Mouse (Mus musculus) E14TG2a.4 (cell line): ENCODE measurements around the gene Hist1h2an.
A peak's percentile ranks its signal among the peaks of the same experiment; 100 is the strongest.
"Not testable (repeated sequence)": the region's sequence is repeated elsewhere in the genome, so short reads cannot be mapped to it uniquely, and the experiment has no call there.

Experiments used
- H3K27me3 ChIP-seq: 2 replicates; pipeline ENCODE4 v1.6.1; 2014; ENCODE audit warnings: low read length, control low read depth; ENCODE audit not compliant: insufficient read depth
- H3K36me3 ChIP-seq: 2 replicates; pipeline ENCODE4 v1.6.1; 2014; ENCODE audit warnings: low read length, control low read depth; ENCODE audit not compliant: insufficient read depth
- H3K4me1 ChIP-seq: replicated peaks from 2 replicates; pipeline ENCODE4 v1.6.1; 2014; ENCODE audit warnings: low read depth, low read length, control low read depth
- H3K4me3 ChIP-seq: replicated peaks from 2 replicates; pipeline ENCODE4 v1.5.1; 2014; ENCODE audit warnings: mild to moderate bottlenecking, low read length
- H3K9me3 ChIP-seq: 2 replicates; pipeline ENCODE4 v1.6.1; 2014; ENCODE audit warnings: low read length, control low read depth
- CTCF ChIP-seq: conservative IDR thresholded peaks from 2 replicates; pipeline ENCODE4 v1.5.1; 2014; ENCODE audit warnings: low read length
- NANOG ChIP-seq: IDR thresholded peaks from 2 replicates; pipeline ENCODE4 v1.6.1; 2014; ENCODE audit warnings: borderline replicate concordance, low read length, mixed read lengths
- POU5F1 ChIP-seq: IDR thresholded peaks from 2 replicates; pipeline ENCODE4 v1.6.1; 2014; ENCODE audit warnings: low read length, borderline replicate concordance

Hist1h2an gene

DNA sequence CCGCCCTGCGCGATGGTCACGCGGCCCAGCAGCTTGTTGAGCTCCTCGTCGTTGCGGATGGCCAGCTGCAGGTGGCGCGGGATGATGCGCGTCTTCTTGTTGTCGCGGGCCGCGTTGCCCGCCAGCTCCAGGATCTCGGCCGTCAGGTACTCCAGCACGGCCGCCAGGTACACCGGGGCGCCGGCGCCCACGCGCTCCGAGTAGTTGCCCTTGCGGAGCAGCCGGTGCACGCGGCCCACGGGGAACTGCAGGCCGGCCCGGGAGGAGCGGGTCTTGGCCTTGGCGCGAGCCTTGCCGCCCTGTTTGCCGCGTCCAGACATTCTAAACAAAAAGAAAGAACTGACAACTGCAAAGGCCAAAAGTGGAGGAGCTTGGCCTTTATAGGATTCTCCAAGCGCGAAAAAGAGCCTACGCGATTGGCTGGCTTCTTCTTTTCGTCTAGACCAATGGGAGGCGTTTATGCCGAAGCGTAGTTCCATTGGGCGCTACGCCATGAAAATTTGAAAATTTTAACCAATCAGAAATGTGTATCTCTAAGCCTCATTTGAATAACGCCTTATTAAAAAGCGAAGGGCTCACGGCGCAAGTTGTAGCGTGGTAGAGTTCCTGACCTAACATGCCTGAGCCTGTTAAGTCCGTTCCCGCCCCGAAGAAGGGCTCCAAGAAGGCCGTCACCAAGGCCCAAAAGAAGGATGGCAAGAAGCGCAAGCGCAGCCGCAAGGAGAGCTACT lies at the start of gene Hist1h2an, which contains the start of gene Hist1h2bp:
TSS of gene Hist1h2an (minus strand) at position 320 of the 731 bp plus-strand sequence.
TSS of gene Hist1h2bp (plus strand) at position 563 of the 731 bp plus-strand sequence.
- not testable (repeated sequence) for H3K27me3 ChIP-seq, H3K36me3 ChIP-seq, H3K9me3 ChIP-seq
- Histone ChIP-seq H3K4me1 (peaks cover 72% of the 10 kb centered on the region), H3K4me3 (peak within 1 kb of the TSS; percentile 69)

DNA sequence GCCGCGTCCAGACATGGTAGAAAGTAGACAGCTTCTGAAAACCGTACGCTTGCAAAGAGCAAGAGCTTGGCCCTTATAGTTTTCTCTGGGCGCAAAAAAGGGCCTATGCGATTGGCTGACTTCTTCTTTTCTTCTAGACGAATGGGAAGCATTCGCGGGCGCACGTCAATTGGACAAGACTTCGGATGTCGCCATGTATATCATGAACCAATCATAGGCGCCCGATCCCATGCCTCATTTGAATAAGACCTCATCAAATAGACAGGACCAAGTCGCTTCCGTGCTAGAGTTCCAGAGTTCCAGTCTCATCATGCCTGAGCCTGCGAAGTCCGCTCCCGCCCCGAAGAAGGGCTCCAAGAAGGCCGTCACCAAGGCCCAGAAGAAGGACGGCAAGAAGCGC lies 46.4 kb upstream of the Hist1h2an start, which contains the start of the genes Hist1h2ap and Hist1h2br:
TSS of gene Hist1h2ap (minus strand) at position 47 of the 400 bp plus-strand sequence.
TSS of gene Hist1h2br (plus strand) at position 283 of the 400 bp plus-strand sequence.
- H3K9me3 ChIP-seq, H3K4me3 ChIP-seq, H3K36me3 ChIP-seq, H3K27me3 ChIP-seq: not testable (repeated sequence)
- H3K4me1 ChIP-seq: peaks cover 19% of the 10 kb centered on the region

- not testable (repeated sequence) for H3K27me3 ChIP-seq, H3K9me3 ChIP-seq, H3K4me3 ChIP-seq, H3K36me3 ChIP-seq
- peaks cover 33% of the 10 kb centered on the region for H3K4me1 ChIP-seq
Measured at GRCm38 (mm10) chr13:21831418-21832394, 44.7 kb upstream of the Hist1h2an start, which contains the start of gene Hist1h4n. Gene Hist1h4n, minus strand, starts transcription at chr13:21832196.

GRCm38 (mm10) chr13:21830344-21830743 lies 43.3 kb upstream of the Hist1h2an start:
- Histone ChIP-seq H3K4me1 (peaks cover 47% of the 10 kb centered on the region), H3K36me3 (no peaks in the 10 kb centered on the region), H3K9me3 (no peaks in the 10 kb centered on the region), H3K27me3 (no peaks in the 10 kb centered on the region), H3K4me3 (0 out of 2 replicates have a peak overlapping the region, but pooled peaks have one; percentile 3)
- TF ChIP-seq NANOG (no peak), POU5F1 (no peak), CTCF (no peak)

- TF ChIP-seq CTCF (no peak), POU5F1 (no peak), NANOG (no peak)
- no peaks in the 10 kb centered on the region for H3K9me3 ChIP-seq
- H3K4me3 ChIP-seq: no peak overlapping the region
- no peaks in the 10 kb centered on the region for H3K36me3 ChIP-seq
- peaks cover 48% of the 10 kb centered on the region for H3K4me1 ChIP-seq
- H3K27me3 ChIP-seq: no peaks in the 10 kb centered on the region
Measured at GRCm38 (mm10) chr13:21828511-21828910, 41.5 kb upstream of the Hist1h2an start.

- H3K27me3 ChIP-seq, H3K9me3 ChIP-seq, H3K36me3 ChIP-seq: not testable (repeated sequence)
- Histone ChIP-seq H3K4me1 (peaks cover 22% of the 10 kb centered on the region), H3K4me3 (0 out of 2 replicates have a peak overlapping the region, but pooled peaks have one; percentile 18)
Measured at GRCm38 (mm10) chr13:21820082-21820890, 33.3 kb upstream of the Hist1h2an start.

DNA sequence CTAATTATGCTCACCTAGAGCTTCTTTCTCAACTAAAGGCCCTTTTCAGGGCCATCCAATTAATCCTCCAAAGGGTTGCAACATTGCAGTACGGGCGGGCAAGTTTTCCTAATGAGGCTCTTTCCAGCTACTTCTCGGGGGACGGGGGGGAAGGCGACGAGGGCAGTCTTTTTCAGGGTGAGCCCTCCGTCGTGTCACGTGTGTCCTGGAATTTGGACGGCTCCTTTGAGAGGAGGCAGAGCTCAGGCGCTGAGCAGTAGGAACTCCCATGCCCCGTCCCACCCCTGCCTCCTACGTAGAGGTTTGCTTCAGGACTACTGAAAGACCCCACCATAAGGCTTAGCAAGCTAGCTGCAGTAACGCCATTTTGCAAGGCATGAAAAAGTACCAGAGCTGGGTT lies 25.1 kb upstream of the Hist1h2an start:
- H3K9me3 ChIP-seq, H3K27me3 ChIP-seq, H3K4me1 ChIP-seq, H3K36me3 ChIP-seq, H3K4me3 ChIP-seq: not testable (repeated sequence)

GRCm38 (mm10) chr13:21811539-21811938 lies 24.5 kb upstream of the Hist1h2an start, which contains the start of gene Hist1h4m:
Gene Hist1h4m, plus strand, starts transcription at chr13:21811746.
- not testable (repeated sequence) for H3K27me3 ChIP-seq, H3K9me3 ChIP-seq, H3K4me1 ChIP-seq, H3K4me3 ChIP-seq, H3K36me3 ChIP-seq

DNA sequence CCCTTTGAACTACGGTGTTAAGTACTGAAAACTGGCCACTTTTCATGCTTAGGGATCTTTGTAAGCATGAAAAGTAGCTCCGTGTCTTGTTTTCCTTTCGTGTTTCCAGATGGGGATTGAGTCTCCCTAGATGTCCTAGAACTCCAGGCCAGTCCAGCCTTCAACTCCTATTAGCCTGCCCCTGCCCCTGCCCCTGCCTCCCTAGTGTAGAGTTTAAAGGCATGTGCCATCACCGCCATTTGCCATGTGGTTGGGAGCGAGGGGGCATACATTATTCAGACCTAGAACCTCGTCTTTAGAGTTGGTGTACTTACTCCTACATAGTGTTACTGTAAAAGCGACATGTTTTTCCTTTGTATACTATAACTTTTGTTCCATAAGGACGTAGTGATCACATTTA lies 24.1 kb upstream of the Hist1h2an start:
- not testable (repeated sequence) for H3K4me3 ChIP-seq, H3K9me3 ChIP-seq, H3K4me1 ChIP-seq, H3K27me3 ChIP-seq, H3K36me3 ChIP-seq

DNA sequence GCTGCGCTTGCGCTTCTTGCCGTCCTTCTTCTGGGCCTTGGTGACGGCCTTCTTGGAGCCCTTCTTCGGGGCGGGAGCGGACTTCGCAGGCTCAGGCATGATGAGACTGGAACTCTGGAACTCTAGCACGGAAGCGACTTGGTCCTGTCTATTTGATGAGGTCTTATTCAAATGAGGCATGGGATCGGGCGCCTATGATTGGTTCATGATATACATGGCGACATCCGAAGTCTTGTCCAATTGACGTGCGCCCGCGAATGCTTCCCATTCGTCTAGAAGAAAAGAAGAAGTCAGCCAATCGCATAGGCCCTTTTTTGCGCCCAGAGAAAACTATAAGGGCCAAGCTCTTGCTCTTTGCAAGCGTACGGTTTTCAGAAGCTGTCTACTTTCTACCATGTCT lies 23.1 kb upstream of the Hist1h2an start, which contains the start of the genes Hist1h2bq and Hist1h2ao:
TSS of gene Hist1h2bq (minus strand) at position 125 of the 400 bp plus-strand sequence.
TSS of gene Hist1h2ao (plus strand) at position 393 of the 400 bp plus-strand sequence.
- not testable (repeated sequence) for H3K4me1 ChIP-seq, H3K4me3 ChIP-seq, H3K9me3 ChIP-seq, H3K36me3 ChIP-seq, H3K27me3 ChIP-seq

DNA sequence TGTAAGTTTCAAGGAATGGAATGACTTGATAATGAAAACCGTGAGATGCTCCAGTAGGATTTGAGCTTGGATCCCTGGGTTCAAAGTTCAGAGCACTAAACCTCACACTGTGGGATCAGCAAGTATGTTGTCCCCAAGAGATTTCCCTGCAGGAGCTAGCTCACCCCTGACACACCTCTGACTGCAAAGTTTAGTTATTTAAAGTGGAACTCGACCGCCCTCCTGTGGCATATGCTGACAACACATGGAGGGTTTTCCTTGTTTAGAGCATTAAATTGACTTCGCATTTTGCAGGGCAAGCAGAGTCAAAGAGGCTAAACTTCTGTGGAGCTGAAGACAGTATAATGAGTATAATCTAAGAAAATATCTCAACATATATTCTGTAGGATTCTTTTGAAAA lies 16.0 kb upstream of the Hist1h2an start:
- H3K4me3 ChIP-seq, H3K9me3 ChIP-seq, H3K36me3 ChIP-seq, H3K27me3 ChIP-seq, H3K4me1 ChIP-seq: not testable (repeated sequence)

DNA sequence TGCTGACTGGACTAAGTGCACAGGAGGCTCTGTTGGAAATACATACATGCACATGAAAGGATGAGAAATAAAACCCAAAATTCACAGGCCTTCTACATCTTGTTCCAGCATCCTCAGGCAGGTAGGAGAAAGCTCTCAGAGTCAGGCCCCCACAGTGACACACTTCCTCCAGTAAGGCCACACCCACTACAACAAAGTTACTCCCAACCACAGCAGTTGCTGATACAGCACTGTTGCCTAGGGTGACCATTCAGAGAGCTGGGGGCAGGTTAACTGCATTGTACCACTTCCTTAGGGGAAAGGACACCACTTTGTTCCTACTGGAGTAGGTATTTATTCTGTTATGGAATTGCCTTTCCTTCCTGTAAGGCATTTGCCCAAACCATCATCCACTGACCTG lies 10.1 kb upstream of the Hist1h2an start:
- not testable (repeated sequence) for H3K9me3 ChIP-seq, H3K36me3 ChIP-seq, H3K27me3 ChIP-seq, H3K4me1 ChIP-seq, H3K4me3 ChIP-seq
